Mouse (Mus musculus) kidney, embryonic 15.5 days (tissue): Measurements from ENCODE around the gene Nkpd1. TPM values are rescaled to one million over a fixed set of nuclear protein-coding genes. Genes with fewer than 3 reads are reported as not detected.

Source experiments
- ATAC-seq: fragments of 200-750 bp; cut with Nextera tagmentation; replicated peaks from 2 replicates; pipeline ENCODE4 v1.8.0; 2017; ENCODE audit warnings: moderate TSS enrichment; ENCODE audit not compliant: low FRiP score
- H3K27ac ChIP-seq: fragments of 300-500 bp; sonication (generic); 2 replicates; pipeline ENCODE4 v1.5.1; 2015; ENCODE audit warnings: mild to moderate bottlenecking, inconsistent platforms
- H3K27me3 ChIP-seq: fragments of 300-500 bp; sonication (generic); 2 replicates; pipeline ENCODE4 v1.6.1; 2015; ENCODE audit warnings: inconsistent platforms
- H3K36me3 ChIP-seq: fragments of 300-500 bp; sonication (generic); 2 replicates; pipeline ENCODE4 v1.6.1; 2015; ENCODE audit warnings: inconsistent platforms
- H3K4me1 ChIP-seq: fragments of 300-500 bp; sonication (generic); 2 replicates; pipeline ENCODE4 v1.6.1; 2015; ENCODE audit warnings: inconsistent platforms
- H3K4me2 ChIP-seq: fragments of 300-500 bp; sonication (generic); 2 replicates; pipeline ENCODE4 v1.6.1; 2015; ENCODE audit warnings: moderate library complexity, mild to moderate bottlenecking, inconsistent platforms
- H3K4me3 ChIP-seq: fragments of 300-500 bp; sonication (generic); replicated peaks from 2 replicates; pipeline ENCODE4 v1.5.1; 2015; ENCODE audit warnings: mild to moderate bottlenecking, inconsistent platforms
- H3K9ac ChIP-seq: fragments of 300-500 bp; sonication (generic); 2 replicates; pipeline ENCODE4 v1.6.1; 2015; ENCODE audit warnings: mild to moderate bottlenecking, inconsistent platforms
- H3K9me3 ChIP-seq: fragments of 300-500 bp; sonication (generic); replicated peaks from 2 replicates; pipeline ENCODE4 v1.6.1; 2016; ENCODE audit warnings: inconsistent platforms
- WGBS: fragments of 180-500 bp; shearing (Covaris S2); methylation state at CpG from one replicate; pipeline ENCODE4 v1.1.7; 2015; ENCODE audit warnings: mixed read lengths; 5-methylcytosine and 5-hydroxymethylcytosine counted together
- polyA plus RNA-seq: library from polyadenylated mRNA; unstranded; fragments of >200 nt; fragmentation: Nextera tagmentation; extraction: Ambion mirVana; gene quantifications from 2 replicates; pipeline ENCODE4 v1.2.1, GENCODE M21; 2015

The Nkpd1 gene
- polyA plus RNA-seq, 1 experiment from 2014 or later: 0.10 TPM

DNA sequence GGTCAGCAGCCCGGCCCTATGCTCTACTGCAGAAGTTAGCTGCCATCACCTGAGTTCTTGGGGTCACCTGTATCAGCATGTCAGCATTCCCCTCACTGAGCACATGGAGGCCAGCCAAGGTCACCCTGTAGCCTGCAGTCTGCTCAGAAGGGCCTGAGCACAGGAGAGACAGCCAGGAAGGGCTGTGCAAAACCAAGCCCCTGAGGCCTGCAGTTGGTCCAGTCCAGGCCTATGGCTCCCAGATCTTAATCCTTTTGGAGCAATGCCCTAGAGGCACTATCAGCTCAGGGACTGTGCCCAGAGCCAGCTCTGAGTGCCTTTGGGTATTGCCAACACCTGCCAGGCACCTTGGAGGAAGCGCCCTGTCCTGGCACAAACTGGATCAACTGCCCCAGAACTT lies 39.4 kb downstream of the Nkpd1 start:
- 91% methylated on average over 2 of the region's 2 CpGs for WGBS
- Histone ChIP-seq H3K9ac (no peak overlapping the region), H3K4me3 (no peak overlapping the region), H3K4me2 (no peak overlapping the region), H3K9me3 (no peaks in the 10 kb centered on the region), H3K27me3 (no peaks in the 10 kb centered on the region), H3K36me3 (peaks cover 44% of the 10 kb centered on the region), H3K27ac (no peak overlapping the region), H3K4me1 (peaks cover 39% of the 10 kb centered on the region)
- no peak for ATAC-seq

DNA sequence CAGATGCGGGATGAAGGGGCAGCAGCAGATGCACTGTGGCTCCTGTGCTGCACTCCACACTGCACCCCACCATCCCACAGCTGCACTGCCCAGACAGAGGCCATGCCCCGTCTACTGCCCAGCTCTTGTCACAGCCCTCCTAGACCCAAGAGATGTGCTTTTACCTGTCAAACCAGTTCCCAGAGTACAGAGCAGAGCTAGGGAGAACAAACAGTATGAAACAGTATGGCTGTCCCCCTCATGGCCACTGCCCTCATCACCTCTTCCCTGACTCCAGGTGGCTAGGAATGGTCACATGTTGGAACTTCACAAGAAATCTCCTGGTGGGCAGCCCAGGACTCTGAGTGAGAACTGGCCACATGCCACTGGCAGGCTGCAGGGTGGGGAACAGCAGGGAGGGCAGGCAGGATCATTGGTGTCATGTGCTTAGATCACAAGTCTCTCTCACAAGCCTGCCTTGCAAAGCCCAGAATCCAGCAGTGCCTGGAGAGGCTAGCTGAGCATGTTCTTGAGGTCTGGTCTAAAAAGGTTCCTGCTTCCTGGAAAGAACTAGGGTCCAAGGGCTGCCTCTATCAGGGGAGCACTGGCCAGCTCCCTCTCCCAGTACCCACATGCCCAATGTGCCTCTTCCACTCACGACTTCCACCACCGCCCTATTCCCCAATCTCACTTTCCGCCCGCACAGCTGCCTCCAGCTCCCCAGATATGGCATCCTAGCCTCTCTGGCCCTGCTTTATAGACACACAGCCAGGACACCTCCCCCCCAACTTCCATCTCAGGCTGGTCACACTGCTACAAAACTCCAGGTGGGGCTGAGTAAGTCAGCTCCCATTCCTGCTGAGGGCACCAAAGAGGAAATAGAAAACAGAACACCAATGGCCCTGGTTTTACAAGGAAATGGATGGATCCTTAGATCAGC lies 40.6 kb downstream of the Nkpd1 start:
- Histone ChIP-seq H3K36me3 (peaks cover 34% of the 10 kb centered on the region), H3K9me3 (no peaks in the 10 kb centered on the region), H3K4me1 (peaks cover 42% of the 10 kb centered on the region), H3K4me2 (no peak overlapping the region), H3K4me3 (no peak overlapping the region), H3K27me3 (no peaks in the 10 kb centered on the region), H3K9ac (no peak overlapping the region), H3K27ac (no peak overlapping the region)
- 92% methylated on average over 6 of the region's 6 CpGs for WGBS
- ATAC-seq: no peak

DNA sequence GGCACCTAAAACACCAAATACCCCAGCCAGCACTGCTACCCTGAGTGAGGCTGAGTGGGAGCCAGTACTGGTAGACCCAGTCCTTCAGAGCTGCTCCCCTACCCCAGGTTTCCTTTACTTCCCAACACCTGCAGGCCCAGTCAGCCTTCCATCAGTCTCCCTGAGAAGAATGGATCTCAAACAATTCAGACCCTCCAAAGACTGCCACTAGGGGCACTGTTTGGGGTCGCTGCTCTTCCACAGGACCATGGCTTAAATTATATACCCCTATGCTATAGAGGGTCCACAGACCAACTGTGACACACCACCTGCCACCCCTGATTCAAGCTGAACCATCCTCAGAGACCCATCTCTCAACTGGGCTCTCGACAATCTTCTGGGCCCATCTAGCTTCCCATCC lies 41.3 kb downstream of the Nkpd1 start:
- Histone ChIP-seq H3K36me3 (peaks cover 31% of the 10 kb centered on the region), H3K4me2 (no peak overlapping the region), H3K9ac (no peak overlapping the region), H3K9me3 (no peaks in the 10 kb centered on the region), H3K4me3 (no peak overlapping the region), H3K4me1 (peaks cover 47% of the 10 kb centered on the region), H3K27ac (no peak overlapping the region), H3K27me3 (no peaks in the 10 kb centered on the region)
- no peak for ATAC-seq
- 52% methylated on average over 2 of the region's 2 CpGs for WGBS

DNA sequence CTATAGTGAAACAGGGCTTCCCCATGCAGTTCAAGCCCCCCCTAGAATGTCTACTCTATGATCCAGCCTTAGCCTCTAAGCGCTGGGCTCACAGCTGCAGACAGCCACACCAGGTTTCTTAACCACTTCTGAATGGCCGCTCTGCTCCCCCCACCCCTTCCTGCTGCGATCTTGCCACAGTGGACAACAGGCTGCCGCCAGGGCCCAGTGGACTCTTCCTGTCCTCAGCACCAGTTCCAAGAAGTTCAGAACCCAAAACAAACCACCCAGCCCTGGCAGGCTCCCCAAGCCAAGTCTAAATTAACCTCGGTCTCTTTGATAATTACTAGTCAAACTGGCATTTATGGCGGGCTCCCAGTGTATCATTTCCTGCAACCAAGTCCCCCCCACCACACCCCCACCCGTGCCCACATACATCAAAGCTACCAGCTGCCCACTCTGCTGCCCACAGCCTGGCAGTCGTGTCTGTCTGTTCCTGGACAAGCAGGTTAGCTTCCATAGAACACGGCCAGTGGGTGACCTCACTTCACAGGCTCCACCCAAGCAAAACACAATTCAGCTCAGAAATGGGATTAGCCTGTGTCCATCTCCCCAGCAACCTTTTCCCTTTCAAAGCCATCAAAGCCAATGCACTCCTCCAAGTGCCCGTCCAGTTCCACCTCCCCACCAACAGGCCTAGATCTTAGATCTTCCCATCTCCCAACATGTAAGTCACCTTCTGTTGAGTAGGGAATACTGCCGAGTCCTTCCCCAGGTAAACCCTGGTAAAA lies 43.0 kb downstream of the Nkpd1 start:
- H3K27me3 ChIP-seq: no peaks in the 10 kb centered on the region
- H3K4me1 ChIP-seq: peaks cover 47% of the 10 kb centered on the region
- peaks cover 35% of the 10 kb centered on the region for H3K36me3 ChIP-seq
- peak overlapping the region; percentile 94 for H3K4me3 ChIP-seq
- ATAC-seq: no peak
- peak overlapping the region; percentile 95; the same call in 1 of the 2 replicates for H3K27ac ChIP-seq
- WGBS: 21% methylated on average over 11 of the region's 11 CpGs
- H3K4me2 ChIP-seq: peak overlapping the region; percentile 81
- no peaks in the 10 kb centered on the region for H3K9me3 ChIP-seq
- H3K9ac ChIP-seq: peak overlapping the region; percentile 88

DNA sequence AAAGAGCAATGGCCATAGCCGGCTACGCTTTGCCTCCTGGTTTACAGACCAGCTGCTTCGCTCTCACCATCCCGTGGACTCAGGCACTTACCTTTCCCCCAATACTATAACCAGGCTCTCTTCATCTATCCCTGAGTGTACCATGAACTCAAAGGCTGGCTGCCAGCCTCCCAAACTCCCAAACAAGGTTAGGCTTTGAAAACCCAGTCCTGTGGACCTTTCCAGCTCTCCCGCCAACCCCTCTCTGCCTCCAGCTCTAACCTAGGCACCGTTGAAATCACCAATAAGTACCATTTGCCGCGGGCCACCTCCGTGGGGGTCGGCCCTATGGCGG lies 43.8 kb downstream of the Nkpd1 start:
- ATAC-seq: peak; percentile 9; the same call in 1 of the 2 replicates
- H3K27ac ChIP-seq: peak overlapping the region; percentile 95
- 1% methylated on average over 11 of the region's 11 CpGs for WGBS
- H3K27me3 ChIP-seq: no peaks in the 10 kb centered on the region
- H3K9me3 ChIP-seq: no peaks in the 10 kb centered on the region
- H3K4me2 ChIP-seq: peak overlapping the region; percentile 81
- peak overlapping the region; percentile 94 for H3K4me3 ChIP-seq
- peaks cover 47% of the 10 kb centered on the region for H3K4me1 ChIP-seq
- H3K36me3 ChIP-seq: peaks cover 37% of the 10 kb centered on the region
- peak overlapping the region; percentile 88 for H3K9ac ChIP-seq

DNA sequence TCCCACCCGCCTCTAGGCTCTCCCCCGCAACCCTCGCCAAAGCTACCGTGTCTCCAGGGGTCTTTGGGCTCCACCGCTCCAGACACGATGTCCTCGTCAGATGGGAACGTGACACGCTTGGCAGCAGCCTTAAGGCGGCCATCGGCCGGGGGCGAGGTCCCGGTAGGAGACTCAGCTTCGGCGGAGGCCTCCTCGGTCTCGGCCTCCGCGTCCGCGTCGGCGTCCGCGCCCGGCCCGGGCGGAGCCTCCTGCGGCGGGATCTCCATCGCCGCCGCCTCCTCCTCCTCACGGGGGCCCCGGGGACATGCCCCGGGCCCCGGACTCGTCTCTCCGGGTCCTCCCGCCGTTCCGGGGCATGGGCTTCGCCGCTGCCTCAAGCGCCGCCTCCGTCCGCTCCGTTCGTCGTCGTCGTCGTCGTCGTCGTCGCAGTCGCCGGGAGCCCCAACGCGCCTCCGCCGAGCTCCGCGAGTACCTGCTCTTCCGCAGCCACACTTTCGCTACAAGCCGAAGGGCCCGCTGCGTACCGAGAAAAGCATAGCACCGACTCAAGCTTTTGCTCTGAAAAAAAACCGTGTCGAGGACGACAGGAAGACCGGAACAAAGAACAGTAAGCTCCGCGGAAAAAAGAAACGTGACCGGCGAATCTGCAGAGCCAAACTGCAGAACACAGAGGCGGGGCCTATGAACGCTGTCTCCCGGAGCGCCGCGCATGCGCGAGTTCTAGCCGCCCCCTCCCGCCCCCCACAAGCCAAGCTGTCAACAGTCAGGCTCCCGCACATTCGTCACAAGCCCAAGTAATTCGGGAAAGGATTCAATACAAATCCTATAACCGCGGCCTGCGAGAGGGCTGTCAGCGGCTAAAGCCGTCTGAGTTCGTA lies 44.4 kb downstream of the Nkpd1 start:
- Histone ChIP-seq H3K4me2 (peak overlapping the region; percentile 81), H3K27ac (peak overlapping the region; percentile 95), H3K27me3 (no peaks in the 10 kb centered on the region), H3K36me3 (peaks cover 38% of the 10 kb centered on the region), H3K9me3 (no peaks in the 10 kb centered on the region), H3K4me1 (peaks cover 47% of the 10 kb centered on the region), H3K9ac (peak overlapping the region; percentile 88), H3K4me3 (peak overlapping the region; percentile 94)
- peak; percentile 87 for ATAC-seq
- WGBS: under 1% methylated on average over 102 of the region's 102 CpGs

DNA sequence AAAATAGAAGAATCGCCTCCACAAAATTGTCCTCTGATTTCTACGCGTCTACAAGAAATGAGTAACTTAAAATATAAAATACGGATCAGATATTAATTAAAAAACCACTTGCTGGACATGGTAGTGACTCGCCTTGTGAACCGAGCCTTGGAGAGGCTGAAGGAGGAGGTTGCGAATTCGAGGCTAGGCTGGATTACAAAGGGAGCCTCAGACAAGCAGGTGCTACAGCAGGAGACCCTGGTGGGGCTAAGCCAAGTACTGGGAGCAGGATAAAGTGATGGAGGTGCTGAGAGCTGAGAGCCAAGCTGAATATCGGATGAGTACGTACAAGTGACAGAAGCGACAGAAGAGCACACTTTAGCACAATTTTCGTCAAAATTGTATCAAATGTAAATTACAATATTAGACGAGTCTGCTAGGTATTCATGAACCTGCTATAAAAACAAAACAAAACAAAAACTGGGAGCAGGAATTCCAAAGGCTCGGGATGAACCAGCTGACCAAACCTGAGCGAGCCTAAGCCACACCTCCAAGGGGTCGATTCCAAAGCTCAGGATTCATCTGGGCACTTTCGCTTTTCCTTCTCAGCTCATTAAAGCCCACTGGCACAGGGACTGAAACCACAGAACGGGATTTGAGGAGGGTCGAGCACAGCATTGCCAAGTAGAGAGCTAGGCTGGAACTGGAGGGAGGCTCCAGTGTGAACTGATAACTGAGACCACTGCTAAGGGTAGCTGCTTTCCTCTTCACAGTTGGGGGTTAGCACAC lies 45.2 kb downstream of the Nkpd1 start, which contains the start of gene Ppp1r37:
Gene Ppp1r37 (minus strand): TSS at position 434 of the 768 bp plus-strand sequence.
- H3K27ac ChIP-seq: peak within 1 kb of the TSS; percentile 95
- peak within 1 kb of the TSS; percentile 94 for H3K4me3 ChIP-seq
- no peaks in the 10 kb centered on the region for H3K9me3 ChIP-seq
- 2% methylated on average over 19 of the region's 19 CpGs for WGBS
- peak within 1 kb of the TSS; percentile 81 for H3K4me2 ChIP-seq
- peaks cover 38% of the 10 kb centered on the region for H3K36me3 ChIP-seq
- H3K4me1 ChIP-seq: peaks cover 47% of the 10 kb centered on the region
- no peak; the same call in 1 of the 2 replicates for ATAC-seq
- peak within 1 kb of the TSS; percentile 88 for H3K9ac ChIP-seq
- H3K27me3 ChIP-seq: no peaks in the 10 kb centered on the region

DNA sequence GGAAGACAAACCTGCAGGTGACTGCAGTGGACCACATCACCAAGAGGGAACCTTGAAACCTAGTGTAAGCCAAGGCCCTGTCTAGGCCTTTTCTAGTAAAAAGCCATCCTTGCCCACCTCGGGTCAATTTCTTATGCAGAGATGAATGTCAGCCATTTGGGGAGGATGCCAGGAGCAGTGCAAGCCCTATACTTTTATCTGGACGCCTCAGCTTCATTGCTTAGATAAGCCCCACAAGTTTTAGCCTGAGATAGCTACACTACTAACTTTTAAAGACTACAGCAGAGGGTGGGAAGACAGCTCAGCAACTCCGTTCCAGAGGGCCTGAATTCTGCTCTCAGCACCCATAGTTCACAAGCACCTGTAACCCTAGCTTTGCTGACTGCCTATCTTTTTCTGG lies 46.2 kb downstream of the Nkpd1 start:
- Histone ChIP-seq H3K4me1 (peaks cover 37% of the 10 kb centered on the region), H3K4me3 (no peak overlapping the region), H3K27ac (no peak overlapping the region), H3K27me3 (no peaks in the 10 kb centered on the region), H3K36me3 (peaks cover 38% of the 10 kb centered on the region), H3K9ac (no peak overlapping the region), H3K9me3 (no peaks in the 10 kb centered on the region), H3K4me2 (peak overlapping the region; percentile 81; the same call in 1 of the 2 replicates)
- no peak for ATAC-seq
- WGBS: 82% methylated on average over 3 of the region's 3 CpGs

DNA sequence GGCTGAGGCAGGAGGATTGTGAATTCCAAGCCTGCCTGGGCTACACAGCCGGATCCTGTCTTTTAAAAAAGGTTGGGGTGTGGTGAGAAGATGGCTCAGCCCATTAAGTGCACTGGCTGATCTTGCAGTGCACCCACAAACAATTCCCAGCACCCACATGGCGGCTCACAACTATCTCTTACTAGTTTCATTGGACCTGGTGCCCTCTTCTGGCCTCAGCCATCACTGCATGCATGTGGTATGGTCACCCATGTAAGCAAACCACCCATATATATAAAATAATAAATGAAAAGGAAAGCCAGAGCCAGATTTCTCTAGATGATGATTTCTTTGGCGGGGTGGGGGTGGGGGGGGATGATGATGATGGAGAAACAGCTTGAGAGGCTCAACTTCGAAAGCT lies 46.8 kb downstream of the Nkpd1 start:
- Histone ChIP-seq H3K4me3 (no peak overlapping the region), H3K27me3 (no peaks in the 10 kb centered on the region), H3K27ac (no peak overlapping the region), H3K4me1 (peaks cover 32% of the 10 kb centered on the region), H3K9me3 (no peaks in the 10 kb centered on the region), H3K36me3 (peaks cover 43% of the 10 kb centered on the region), H3K4me2 (no peak overlapping the region), H3K9ac (no peak overlapping the region)
- 85% methylated on average over 4 of the region's 4 CpGs for WGBS
- no peak for ATAC-seq

DNA sequence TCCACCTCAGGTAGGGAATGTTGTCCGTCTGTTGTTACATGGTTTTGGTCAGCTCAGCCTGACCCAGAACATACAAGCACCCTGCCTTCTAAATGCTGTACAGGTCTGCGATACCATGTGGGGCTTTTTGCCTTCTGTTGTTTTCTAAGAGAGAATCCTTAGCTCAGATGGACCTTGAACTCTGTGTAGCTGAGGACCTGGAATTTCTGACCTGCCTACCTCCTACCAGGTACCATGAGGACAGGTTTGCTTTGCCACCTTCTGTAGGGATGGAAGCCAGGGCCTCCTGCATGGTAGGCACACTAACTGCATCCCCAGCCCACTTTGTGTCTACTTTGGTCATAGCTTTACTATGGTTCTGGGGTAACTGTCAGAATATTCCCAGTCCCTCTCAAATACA lies 48.2 kb downstream of the Nkpd1 start:
- Histone ChIP-seq H3K27ac (no peak overlapping the region), H3K4me3 (no peak overlapping the region), H3K4me2 (no peak overlapping the region), H3K9me3 (no peaks in the 10 kb centered on the region), H3K27me3 (no peaks in the 10 kb centered on the region), H3K4me1 (peaks cover 18% of the 10 kb centered on the region), H3K36me3 (peaks cover 57% of the 10 kb centered on the region), H3K9ac (no peak overlapping the region)
- ATAC-seq: no peak
- 92% methylated on average over 2 of the region's 2 CpGs for WGBS

DNA sequence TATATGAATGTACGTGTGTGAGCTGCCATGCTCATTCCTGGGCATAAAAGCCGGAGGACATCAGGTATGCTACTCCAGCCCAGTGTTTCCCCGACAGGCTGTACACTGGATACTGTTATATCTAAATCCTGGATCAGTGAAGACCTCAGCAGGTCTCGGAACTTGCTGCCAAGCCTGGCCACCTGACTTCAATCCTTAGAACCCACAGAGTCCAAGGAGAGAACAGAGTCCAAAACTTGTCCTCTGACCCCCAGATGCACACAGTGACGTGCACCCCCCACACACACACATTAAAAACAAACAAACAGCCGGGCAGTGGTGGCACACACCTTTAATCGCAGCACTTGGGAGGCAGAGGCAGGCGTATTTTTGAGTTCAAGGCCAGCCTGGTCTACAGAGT lies 49.8 kb downstream of the Nkpd1 start:
- H3K4me1 ChIP-seq: peaks cover 26% of the 10 kb centered on the region
- no peak overlapping the region for H3K4me3 ChIP-seq
- no peaks in the 10 kb centered on the region for H3K9me3 ChIP-seq
- H3K4me2 ChIP-seq: no peak overlapping the region
- no peaks in the 10 kb centered on the region for H3K27me3 ChIP-seq
- H3K9ac ChIP-seq: no peak overlapping the region
- 89% methylated on average over 8 of the region's 8 CpGs for WGBS
- H3K36me3 ChIP-seq: peaks cover 58% of the 10 kb centered on the region
- no peak overlapping the region for H3K27ac ChIP-seq
- no peak for ATAC-seq
